Mouse (Mus musculus): Measurements from ENCODE around the gene Foxo1. TPM values are rescaled to one million over a fixed set of nuclear protein-coding genes. Genes with fewer than 3 reads are reported as not detected.

The Foxo1 gene
- total and polyA plus RNA-seq, 2 experiments from 2014 or later: 3.6 to 4.7 TPM

GRCm38 (mm10) chr3:52327146-52327545, 59.0 kb downstream of the Foxo1 start:
- 77% methylated on average over 13 of the region's 13 CpGs for WGBS
- Histone ChIP-seq H3K9me3 (replicated peaks; ENCODE audit: control insufficient read depth, low read length) (no peaks in the 10 kb centered on the region), H3K4me3 (ENCODE audit: low read depth, low read length) (no peak overlapping the region), H3K4me2 (ENCODE audit: low read depth, low read length) (no peak overlapping the region), H3K4me1 (ENCODE audit: control insufficient read depth, insufficient read depth) (peaks cover 18% of the 10 kb centered on the region), H3K27ac (ENCODE audit: low read depth) (no peak overlapping the region), H3K36me3 (replicated peaks; ENCODE audit: control insufficient read depth, insufficient read depth, low read length) (no peaks in the 10 kb centered on the region), H3K27me3 (ENCODE audit: control insufficient read depth, insufficient read depth, low read length) (no peaks in the 10 kb centered on the region), H3K9ac (replicated peaks; ENCODE audit: low read depth, low read length) (no peak overlapping the region)
- DNase-seq (ENCODE audit: low spot score) (no peak), ATAC-seq (ENCODE audit: insufficient read depth, low read depth) (no peak)
- TF ChIP-seq CTCF (IDR thresholded peaks at IDR 0.05; ENCODE audit: low read depth) (no peak), EP300 (IDR thresholded peaks at IDR 0.05; ENCODE audit: low read depth) (no peak)

GRCm38 (mm10) chr3:52331709-52332108, 63.6 kb downstream of the Foxo1 start:
- ATAC-seq (ENCODE audit: insufficient read depth, low read depth) (no peak), DNase-seq (ENCODE audit: low spot score) (no peak)
- H3K4me3 ChIP-seq (ENCODE audit: low read depth, low read length): no peak overlapping the region
- H3K4me1 ChIP-seq (ENCODE audit: control insufficient read depth, insufficient read depth): peaks cover 13% of the 10 kb centered on the region; the same call in 1 of the 2 replicates
- no peaks in the 10 kb centered on the region for H3K27me3 ChIP-seq (ENCODE audit: control insufficient read depth, insufficient read depth, low read length)
- H3K9ac ChIP-seq (replicated peaks; ENCODE audit: low read depth, low read length): no peak overlapping the region
- WGBS: 80% methylated on average over 1 of the region's 1 CpGs
- no peak overlapping the region for H3K27ac ChIP-seq (ENCODE audit: low read depth)
- H3K4me2 ChIP-seq (ENCODE audit: low read depth, low read length): no peak overlapping the region
- no peaks in the 10 kb centered on the region for H3K36me3 ChIP-seq (replicated peaks; ENCODE audit: control insufficient read depth, insufficient read depth, low read length)
- TF ChIP-seq CTCF (IDR thresholded peaks at IDR 0.05; ENCODE audit: low read depth) (no peak), EP300 (IDR thresholded peaks at IDR 0.05; ENCODE audit: low read depth) (no peak)
- no peaks in the 10 kb centered on the region for H3K9me3 ChIP-seq (replicated peaks; ENCODE audit: control insufficient read depth, low read length)

- DNase-seq (ENCODE audit: low spot score): peak; percentile 21
- Histone ChIP-seq H3K36me3 (replicated peaks; ENCODE audit: control insufficient read depth, insufficient read depth, low read length) (no peaks in the 10 kb centered on the region), H3K9me3 (replicated peaks; ENCODE audit: control insufficient read depth, low read length) (no peaks in the 10 kb centered on the region), H3K4me2 (ENCODE audit: low read depth, low read length) (no peak overlapping the region), H3K27ac (ENCODE audit: low read depth) (no peak overlapping the region; the same call in 1 of the 2 replicates), H3K4me3 (ENCODE audit: low read depth, low read length) (no peak overlapping the region), H3K27me3 (ENCODE audit: control insufficient read depth, insufficient read depth, low read length) (no peaks in the 10 kb centered on the region), H3K9ac (replicated peaks; ENCODE audit: low read depth, low read length) (no peak overlapping the region), H3K4me1 (ENCODE audit: control insufficient read depth, insufficient read depth) (peaks cover 36% of the 10 kb centered on the region)
- no peak for TF ChIP-seq EP300 (IDR thresholded peaks at IDR 0.05; ENCODE audit: low read depth)
- TF ChIP-seq CTCF (IDR thresholded peaks at IDR 0.05; ENCODE audit: low read depth): no peak
- no peak for ATAC-seq (ENCODE audit: insufficient read depth, low read depth)
- WGBS: 48% methylated on average over 4 of the region's 4 CpGs
Measured at GRCm38 (mm10) chr3:52338761-52339160, 70.6 kb downstream of the Foxo1 start.

- DNase-seq (ENCODE audit: low spot score) (no peak), ATAC-seq (ENCODE audit: insufficient read depth, low read depth) (no peak)
- 82% methylated on average over 12 of the region's 12 CpGs for WGBS
- TF ChIP-seq CTCF (IDR thresholded peaks at IDR 0.05; ENCODE audit: low read depth) (no peak), EP300 (IDR thresholded peaks at IDR 0.05; ENCODE audit: low read depth) (no peak)
- H3K4me1 ChIP-seq (ENCODE audit: control insufficient read depth, insufficient read depth): peaks cover 36% of the 10 kb centered on the region
- H3K27ac ChIP-seq (ENCODE audit: low read depth): no peak overlapping the region
- H3K36me3 ChIP-seq (replicated peaks; ENCODE audit: control insufficient read depth, insufficient read depth, low read length): peaks cover 9% of the 10 kb centered on the region
- H3K4me2 ChIP-seq (ENCODE audit: low read depth, low read length): no peak overlapping the region
- no peak overlapping the region for H3K4me3 ChIP-seq (ENCODE audit: low read depth, low read length)
- no peak overlapping the region for H3K9ac ChIP-seq (replicated peaks; ENCODE audit: low read depth, low read length)
- no peaks in the 10 kb centered on the region for H3K9me3 ChIP-seq (replicated peaks; ENCODE audit: control insufficient read depth, low read length)
- no peaks in the 10 kb centered on the region for H3K27me3 ChIP-seq (ENCODE audit: control insufficient read depth, insufficient read depth, low read length)
Measured at GRCm38 (mm10) chr3:52340336-52341034, 72.3 kb downstream of the Foxo1 start.

- H3K4me3 ChIP-seq (ENCODE audit: low read depth, low read length): no peak overlapping the region
- 0 out of 2 replicates have a peak overlapping the region, but pooled peaks have one; percentile 8 for H3K4me2 ChIP-seq (ENCODE audit: low read depth, low read length)
- DNase-seq (ENCODE audit: low spot score) (no peak), ATAC-seq (ENCODE audit: insufficient read depth, low read depth) (no peak)
- TF ChIP-seq EP300 (IDR thresholded peaks at IDR 0.05; ENCODE audit: low read depth) (no peak), CTCF (IDR thresholded peaks at IDR 0.05; ENCODE audit: low read depth) (no peak)
- no peaks in the 10 kb centered on the region for H3K9me3 ChIP-seq (replicated peaks; ENCODE audit: control insufficient read depth, low read length)
- no peaks in the 10 kb centered on the region for H3K27me3 ChIP-seq (ENCODE audit: control insufficient read depth, insufficient read depth, low read length)
- H3K36me3 ChIP-seq (replicated peaks; ENCODE audit: control insufficient read depth, insufficient read depth, low read length): peaks cover 19% of the 10 kb centered on the region
- 36% methylated on average over 3 of the region's 3 CpGs for WGBS
- no peak overlapping the region for H3K9ac ChIP-seq (replicated peaks; ENCODE audit: low read depth, low read length)
- peaks cover 36% of the 10 kb centered on the region for H3K4me1 ChIP-seq (ENCODE audit: control insufficient read depth, insufficient read depth)
- peak overlapping the region; percentile 57 for H3K27ac ChIP-seq (ENCODE audit: low read depth)
Measured at GRCm38 (mm10) chr3:52342226-52342625, 74.1 kb downstream of the Foxo1 start.

- Histone ChIP-seq H3K4me1 (ENCODE audit: control insufficient read depth, insufficient read depth) (peaks cover 36% of the 10 kb centered on the region), H3K9ac (replicated peaks; ENCODE audit: low read depth, low read length) (no peak overlapping the region), H3K4me3 (ENCODE audit: low read depth, low read length) (no peak overlapping the region), H3K27me3 (ENCODE audit: control insufficient read depth, insufficient read depth, low read length) (no peaks in the 10 kb centered on the region), H3K27ac (ENCODE audit: low read depth) (peak overlapping the region; percentile 23; the same call in 1 of the 2 replicates), H3K9me3 (replicated peaks; ENCODE audit: control insufficient read depth, low read length) (no peaks in the 10 kb centered on the region), H3K36me3 (replicated peaks; ENCODE audit: control insufficient read depth, insufficient read depth, low read length) (peaks cover 19% of the 10 kb centered on the region), H3K4me2 (ENCODE audit: low read depth, low read length) (no peak overlapping the region)
- ATAC-seq (ENCODE audit: insufficient read depth, low read depth): no peak
- TF ChIP-seq CTCF (IDR thresholded peaks at IDR 0.05; ENCODE audit: low read depth): no peak
- no peak for TF ChIP-seq EP300 (IDR thresholded peaks at IDR 0.05; ENCODE audit: low read depth)
- WGBS: 10% methylated on average over 3 of the region's 3 CpGs
- no peak for DNase-seq (ENCODE audit: low spot score)
Measured at GRCm38 (mm10) chr3:52342801-52343200, 74.7 kb downstream of the Foxo1 start.
